26 mouse cellular contexts compared by ENCODE assay signal in genomic region chr15:58730861-58731260, GRCm38 (mm10).
DNase-seq lines count a peak whose midpoint lies in the region; ATAC-seq lines count a peak whose summit lies in the region.
"Had no signal": no experiment of that assay in that cellular context is flagged by ENCODE, and none has a peak within 500 bp of the region (broad histone marks: within the 10 kb centered on the region; RNA-seq: fewer than 3 reads in every experiment).

No protein-coding gene starts in this region.

- 79% methylated on average over 4 of the region's 4 CpGs for WGBS in hindbrain, embryonic 12.5 days
- WGBS in hindbrain, embryonic 14.5 days: 69% methylated on average over 4 of the region's 4 CpGs
- WGBS in neural tube, embryonic 14.5 days: 74% methylated on average over 4 of the region's 4 CpGs
- WGBS in limb, embryonic 10.5 days: 85% methylated on average over 4 of the region's 4 CpGs

- no peak for DNase-seq in hindbrain, embryonic 14.5 days (ENCODE audit: low spot score)
- no peak for DNase-seq in neural tube, embryonic 10.5 days (ENCODE audit: extremely low spot score, low spot score)
- no peak for DNase-seq in limb, embryonic 10.5 days (ENCODE audit: low spot score)
- no peak for DNase-seq in spleen, postnatal 36 days (ENCODE audit: low spot score in 2 of 2)
- no peak for DNase-seq in adrenal gland, adult 8-10 months
- DNase-seq: adrenal gland, adult 2 months; cerebellum, adult 2 months; cerebellum, postnatal 14 days; gastrocnemius, postnatal 14 days; heart, postnatal 14 days; kidney, postnatal 36 days; lung, adult 18-20 months; midbrain, embryonic 14.5 days; right cerebral cortex, postnatal 4 days; thymus, adult 2 months; thymus, postnatal 36 days had no signal

- no peak overlapping the region for H3K9ac ChIP-seq in hindbrain, embryonic 12.5 days
- no peak overlapping the region for H3K9ac ChIP-seq in hindbrain, embryonic 14.5 days
- no peak overlapping the region for H3K9ac ChIP-seq in neural tube, embryonic 14.5 days (replicated peaks; ENCODE audit: low read depth, low read length)
- H3K9ac ChIP-seq: forebrain, embryonic 13.5 days; hindbrain, embryonic 15.5 days; liver, embryonic 12.5 days had no signal

- no peaks in the 10 kb centered on the region for H3K27me3 ChIP-seq in hindbrain, embryonic 12.5 days
- H3K27me3 ChIP-seq in hindbrain, embryonic 14.5 days (ENCODE audit: control insufficient read depth, insufficient read depth, low read length): no peaks in the 10 kb centered on the region
- no peaks in the 10 kb centered on the region for H3K27me3 ChIP-seq in neural tube, embryonic 14.5 days (ENCODE audit: control insufficient read depth, insufficient read depth, low read length)
- H3K27me3 ChIP-seq in limb, embryonic 10.5 days (ENCODE audit: low read depth, poor library complexity, severe bottlenecking): no peaks in the 10 kb centered on the region
- H3K27me3 ChIP-seq: CH12.LX; forebrain, embryonic 13.5 days; hindbrain, embryonic 15.5 days had no signal

- no peaks in the 10 kb centered on the region for H3K36me3 ChIP-seq in hindbrain, embryonic 12.5 days
- no peaks in the 10 kb centered on the region for H3K36me3 ChIP-seq in hindbrain, embryonic 14.5 days (replicated peaks; ENCODE audit: control insufficient read depth, insufficient read depth)
- no peaks in the 10 kb centered on the region for H3K36me3 ChIP-seq in neural tube, embryonic 14.5 days (ENCODE audit: control insufficient read depth, insufficient read depth, low read length)
- H3K36me3 ChIP-seq in limb, embryonic 10.5 days: no peaks in the 10 kb centered on the region
- H3K36me3 ChIP-seq: hindbrain, embryonic 15.5 days; liver, embryonic 12.5 days had no signal

- no peaks in the 10 kb centered on the region for H3K9me3 ChIP-seq in hindbrain, embryonic 12.5 days (replicated peaks)
- no peaks in the 10 kb centered on the region for H3K9me3 ChIP-seq in hindbrain, embryonic 14.5 days (ENCODE audit: control insufficient read depth, low read length)
- H3K9me3 ChIP-seq in neural tube, embryonic 14.5 days (ENCODE audit: control insufficient read depth, low read length): no peaks in the 10 kb centered on the region
- no peaks in the 10 kb centered on the region for H3K9me3 ChIP-seq in limb, embryonic 10.5 days (replicated peaks)
- H3K9me3 ChIP-seq: forebrain, embryonic 13.5 days; hindbrain, embryonic 15.5 days; liver, embryonic 12.5 days had no signal

- H3K4me1 ChIP-seq in hindbrain, embryonic 12.5 days: no peaks in the 10 kb centered on the region
- H3K4me1 ChIP-seq in hindbrain, embryonic 14.5 days (replicated peaks; ENCODE audit: control insufficient read depth, insufficient read depth, low read length): peaks cover 8% of the 10 kb centered on the region; the same call in 1 of the 2 replicates
- H3K4me1 ChIP-seq in neural tube, embryonic 14.5 days (ENCODE audit: control insufficient read depth, insufficient read depth, low read length): 0 out of 2 replicates have a peak, but pooled peaks cover 3% of the 10 kb centered on the region
- H3K4me1 ChIP-seq in limb, embryonic 10.5 days: peaks cover 26% of the 10 kb centered on the region

- no peak overlapping the region for H3K4me3 ChIP-seq in hindbrain, embryonic 12.5 days
- H3K4me3 ChIP-seq in hindbrain, embryonic 14.5 days (replicated peaks; ENCODE audit: low read length): no peak overlapping the region
- no peak overlapping the region for H3K4me3 ChIP-seq in neural tube, embryonic 14.5 days (ENCODE audit: low read depth, low read length)
- no peak overlapping the region for H3K4me3 ChIP-seq in limb, embryonic 10.5 days
- H3K4me3 ChIP-seq: forebrain, embryonic 13.5 days; hindbrain, embryonic 15.5 days; layer of hippocampus, adult 2 months; liver, embryonic 12.5 days had no signal

- 0 out of 2 replicates have a peak, but pooled peaks have one; percentile 21 for ATAC-seq in hindbrain, embryonic 12.5 days (ENCODE audit: low FRiP score)
- ATAC-seq in hindbrain, embryonic 14.5 days (ENCODE audit: low FRiP score): no peak
- peak; percentile 18; the same call in 1 of the 2 replicates for ATAC-seq in neural tube, embryonic 14.5 days (ENCODE audit: low read depth)
- ATAC-seq: activated CD4-positive, CD25-positive, alpha-beta regulatory T cell, adult 4 months; forebrain, embryonic 13.5 days; intestine, embryonic 16.5 days; liver, embryonic 12.5 days; lung, postnatal 0 days had no signal

- no peak overlapping the region for H3K4me2 ChIP-seq in hindbrain, embryonic 12.5 days (replicated peaks)
- no peak overlapping the region for H3K4me2 ChIP-seq in hindbrain, embryonic 14.5 days (replicated peaks)
- no peak overlapping the region for H3K4me2 ChIP-seq in neural tube, embryonic 14.5 days (ENCODE audit: low read depth, low read length)
- H3K4me2 ChIP-seq: forebrain, embryonic 13.5 days; hindbrain, embryonic 15.5 days; liver, embryonic 12.5 days had no signal

- H3K27ac ChIP-seq in hindbrain, embryonic 12.5 days: no peak overlapping the region
- H3K27ac ChIP-seq in hindbrain, embryonic 14.5 days: no peak overlapping the region
- H3K27ac ChIP-seq in neural tube, embryonic 14.5 days (ENCODE audit: low read depth, low read length): no peak overlapping the region
- H3K27ac ChIP-seq in limb, embryonic 10.5 days: 0 out of 2 replicates have a peak overlapping the region, but pooled peaks have one; percentile 4
- H3K27ac ChIP-seq: forebrain, embryonic 13.5 days; hindbrain, embryonic 15.5 days; layer of hippocampus, adult 2 months; liver, embryonic 12.5 days had no signal
